Mouse (Mus musculus) limb, embryonic 13.5 days (tissue): ENCODE data around the gene Atp6v0a4. TPM values are rescaled to one million over a fixed set of nuclear protein-coding genes. Genes with fewer than 3 reads are reported as not detected.

Source experiments
- ATAC-seq: fragments of 200-750 bp; cut with Nextera tagmentation; 2 replicates; pipeline ENCODE4 v1.8.0; 2017; ENCODE audit warnings: low read depth, moderate number of reproducible peaks, moderate TSS enrichment; ENCODE audit not compliant: low FRiP score
- H3K27ac ChIP-seq: fragments of 300-500 bp; sonication (generic); 2 replicates; pipeline ENCODE4 v1.5.1; 2015; ENCODE audit warnings: inconsistent platforms, mild to moderate bottlenecking, moderate library complexity
- H3K27me3 ChIP-seq: fragments of 300-500 bp; sonication (generic); 2 replicates; pipeline ENCODE4 v1.6.1; 2015; ENCODE audit warnings: mild to moderate bottlenecking, inconsistent platforms
- H3K36me3 ChIP-seq: fragments of 300-500 bp; sonication (generic); 2 replicates; pipeline ENCODE4 v1.6.1; 2015; ENCODE audit warnings: inconsistent platforms, mild to moderate bottlenecking, moderate library complexity
- H3K4me1 ChIP-seq: fragments of 300-500 bp; sonication (generic); 2 replicates; pipeline ENCODE4 v1.6.1; 2015; ENCODE audit warnings: inconsistent platforms
- H3K4me2 ChIP-seq: fragments of 300-500 bp; sonication (generic); replicated peaks from 2 replicates; pipeline ENCODE4 v1.6.1; 2015; ENCODE audit warnings: inconsistent platforms, mild to moderate bottlenecking, moderate library complexity
- H3K4me3 ChIP-seq: fragments of 300-500 bp; sonication (generic); 2 replicates; pipeline ENCODE4 v1.5.1; 2015; ENCODE audit warnings: moderate library complexity, mild to moderate bottlenecking, inconsistent platforms
- H3K9ac ChIP-seq: fragments of 300-500 bp; sonication (generic); 2 replicates; pipeline ENCODE4 v1.6.1; 2015; ENCODE audit warnings: mild to moderate bottlenecking, inconsistent platforms
- H3K9me3 ChIP-seq: fragments of 300-500 bp; sonication (generic); 2 replicates; pipeline ENCODE4 v1.6.1; 2016; ENCODE audit warnings: inconsistent platforms
- WGBS: fragments of 180-500 bp; shearing (Covaris S2); methylation state at CpG from one replicate; pipeline ENCODE4 v1.1.7; 2015; 5-methylcytosine and 5-hydroxymethylcytosine counted together
- polyA plus RNA-seq: library from polyadenylated mRNA; unstranded; fragments of >200 nt; fragmentation: Nextera tagmentation; extraction: Ambion mirVana; gene quantifications from 2 replicates; pipeline ENCODE4 v1.2.1, GENCODE M21; 2015

Atp6v0a4 gene
- polyA plus RNA-seq, 1 experiment from 2014 or later = 0.78 TPM

DNA sequence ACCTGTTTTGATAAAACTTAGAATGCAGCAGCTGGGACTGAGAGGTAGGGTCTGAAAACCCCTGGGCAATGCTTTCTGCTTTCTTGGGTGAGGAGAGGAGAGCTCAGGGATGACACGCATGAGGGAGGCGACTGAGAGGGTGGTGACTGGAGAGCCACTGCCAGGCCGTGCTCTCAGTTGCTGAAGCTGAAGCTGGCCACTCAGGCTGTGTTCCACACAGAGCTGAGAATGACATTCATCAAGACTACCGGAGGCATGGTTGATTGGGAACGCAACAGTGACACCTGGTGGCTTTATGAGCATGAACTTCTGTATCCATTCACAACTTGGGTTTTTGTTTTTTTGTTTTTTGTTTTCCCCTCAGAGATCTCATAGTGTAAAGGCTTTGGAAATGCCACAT is 58.2 kb downstream of the Atp6v0a4 start:
- H3K9ac ChIP-seq = no peak overlapping the region
- WGBS = 9% methylated on average over 5 of the region's 5 CpGs
- H3K4me2 ChIP-seq = no peak overlapping the region
- 0 out of 2 replicates have a peak, but pooled peaks have one; percentile 77 for ATAC-seq
- H3K36me3 ChIP-seq = no peaks in the 10 kb centered on the region
- peaks cover 6% of the 10 kb centered on the region for H3K9me3 ChIP-seq
- H3K27me3 ChIP-seq = no peaks in the 10 kb centered on the region
- no peak overlapping the region for H3K27ac ChIP-seq
- peaks cover 10% of the 10 kb centered on the region for H3K4me1 ChIP-seq
- H3K4me3 ChIP-seq = no peak overlapping the region

DNA sequence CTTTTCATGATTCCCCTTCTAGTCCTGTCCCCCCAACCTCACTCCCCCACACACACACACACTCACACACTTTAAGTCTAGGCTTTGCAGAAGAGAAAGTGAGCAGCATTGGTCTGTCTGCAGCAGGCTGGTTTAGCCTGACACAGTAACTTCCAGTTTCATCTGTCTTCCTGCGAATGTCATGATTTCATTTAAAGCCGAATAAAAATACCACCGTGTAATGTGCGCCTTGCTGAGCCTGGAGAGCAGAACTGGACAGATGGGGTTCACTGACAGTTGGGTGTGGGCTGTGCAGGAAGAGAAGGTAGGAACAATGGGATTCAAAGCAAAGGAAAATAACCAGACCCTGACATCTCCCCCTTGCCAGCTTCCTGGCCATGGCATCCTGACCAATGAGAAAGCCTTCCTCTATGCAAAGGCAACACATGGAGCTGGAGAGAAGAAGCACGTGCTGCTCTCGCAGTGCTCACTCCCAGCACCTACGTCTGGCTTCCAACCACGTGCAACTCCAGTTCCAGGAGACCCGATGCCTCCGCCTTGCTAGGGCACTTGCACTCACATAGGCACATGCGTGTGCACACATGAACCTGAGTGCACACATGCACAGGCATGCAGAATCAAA is 58.8 kb downstream of the Atp6v0a4 start:
- ATAC-seq = no peak
- H3K27me3 ChIP-seq = no peaks in the 10 kb centered on the region
- H3K9ac ChIP-seq = no peak overlapping the region
- H3K4me2 ChIP-seq = no peak overlapping the region
- H3K9me3 ChIP-seq = peaks cover 6% of the 10 kb centered on the region
- peaks cover 10% of the 10 kb centered on the region for H3K4me1 ChIP-seq
- H3K27ac ChIP-seq = no peak overlapping the region
- H3K4me3 ChIP-seq = no peak overlapping the region
- no peaks in the 10 kb centered on the region for H3K36me3 ChIP-seq
- WGBS = 64% methylated on average over 11 of the region's 11 CpGs

DNA sequence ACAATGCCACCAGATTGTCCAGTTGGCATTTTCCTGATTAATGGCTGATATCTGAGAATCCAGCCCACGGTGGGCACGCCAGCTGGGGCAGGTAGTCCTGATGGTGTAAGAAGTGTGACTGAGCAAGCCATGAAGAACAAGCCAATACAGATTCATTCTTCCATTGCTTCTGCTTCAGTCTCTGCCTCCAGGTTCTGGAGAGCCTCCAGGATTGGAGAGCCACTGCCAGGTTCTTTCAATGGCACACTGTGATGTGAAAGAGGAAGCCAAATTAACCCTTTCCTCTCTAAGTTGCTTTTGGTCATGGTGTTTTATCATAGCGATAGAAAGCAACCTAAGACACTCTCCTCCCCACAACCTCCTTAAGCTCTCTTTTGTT is 59.3 kb downstream of the Atp6v0a4 start:
- Histone ChIP-seq H3K9ac (no peak overlapping the region), H3K4me2 (no peak overlapping the region), H3K27ac (no peak overlapping the region), H3K4me3 (no peak overlapping the region), H3K36me3 (no peaks in the 10 kb centered on the region), H3K27me3 (no peaks in the 10 kb centered on the region), H3K9me3 (peaks cover 6% of the 10 kb centered on the region), H3K4me1 (peaks cover 10% of the 10 kb centered on the region)
- 75% methylated on average over 3 of the region's 3 CpGs for WGBS
- no peak for ATAC-seq

DNA sequence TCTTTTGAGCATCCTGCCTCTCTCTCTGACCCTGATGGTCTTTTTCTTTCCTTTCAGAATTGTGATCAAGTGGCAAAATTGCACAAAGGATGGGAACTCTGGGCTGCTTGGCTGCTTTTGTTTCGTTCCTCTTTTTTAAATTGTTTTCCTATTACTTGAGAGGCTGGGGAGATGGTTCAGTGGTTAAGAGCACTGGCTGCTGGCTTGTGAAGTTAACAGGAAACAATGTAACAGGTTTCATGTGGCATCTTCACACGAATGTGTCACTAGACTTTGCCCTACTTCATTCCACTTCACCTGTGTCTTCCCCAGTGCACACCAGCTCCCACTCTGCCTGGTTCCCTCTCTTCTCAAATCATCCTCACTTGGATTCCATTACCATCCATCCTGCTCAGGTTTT is 59.8 kb downstream of the Atp6v0a4 start:
- Histone ChIP-seq H3K27me3 (no peaks in the 10 kb centered on the region), H3K4me3 (no peak overlapping the region), H3K9me3 (peaks cover 6% of the 10 kb centered on the region), H3K9ac (no peak overlapping the region), H3K36me3 (no peaks in the 10 kb centered on the region), H3K4me2 (no peak overlapping the region), H3K27ac (no peak overlapping the region), H3K4me1 (peaks cover 10% of the 10 kb centered on the region)
- ATAC-seq = no peak
- WGBS = 85% methylated on average over 2 of the region's 2 CpGs

DNA sequence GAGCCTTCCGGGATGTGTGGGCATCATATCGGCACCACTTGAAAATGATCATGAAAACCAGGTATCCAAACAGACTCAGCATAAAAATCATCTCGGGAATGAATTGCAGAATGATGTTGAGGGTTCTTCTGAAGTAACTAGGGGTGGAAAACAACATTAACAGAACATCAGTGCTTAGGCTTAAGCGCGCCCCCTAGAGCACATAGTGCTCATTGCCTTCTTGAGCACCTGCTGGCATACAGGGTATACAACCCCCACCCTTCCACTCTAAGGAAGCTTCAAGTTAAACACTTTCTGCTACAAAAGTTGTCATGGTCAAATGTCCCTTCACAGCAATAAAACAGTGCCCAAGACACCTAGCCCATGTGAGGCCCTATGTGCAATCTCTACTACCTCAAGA is 65.6 kb downstream of the Atp6v0a4 start:
- peaks cover 14% of the 10 kb centered on the region for H3K4me1 ChIP-seq
- no peaks in the 10 kb centered on the region for H3K27me3 ChIP-seq
- H3K9me3 ChIP-seq = peaks cover 6% of the 10 kb centered on the region
- WGBS = 60% methylated on average over 5 of the region's 5 CpGs
- H3K4me3 ChIP-seq = no peak overlapping the region
- no peak overlapping the region for H3K27ac ChIP-seq
- no peak overlapping the region for H3K9ac ChIP-seq
- ATAC-seq = no peak
- no peak overlapping the region for H3K4me2 ChIP-seq
- H3K36me3 ChIP-seq = no peaks in the 10 kb centered on the region

DNA sequence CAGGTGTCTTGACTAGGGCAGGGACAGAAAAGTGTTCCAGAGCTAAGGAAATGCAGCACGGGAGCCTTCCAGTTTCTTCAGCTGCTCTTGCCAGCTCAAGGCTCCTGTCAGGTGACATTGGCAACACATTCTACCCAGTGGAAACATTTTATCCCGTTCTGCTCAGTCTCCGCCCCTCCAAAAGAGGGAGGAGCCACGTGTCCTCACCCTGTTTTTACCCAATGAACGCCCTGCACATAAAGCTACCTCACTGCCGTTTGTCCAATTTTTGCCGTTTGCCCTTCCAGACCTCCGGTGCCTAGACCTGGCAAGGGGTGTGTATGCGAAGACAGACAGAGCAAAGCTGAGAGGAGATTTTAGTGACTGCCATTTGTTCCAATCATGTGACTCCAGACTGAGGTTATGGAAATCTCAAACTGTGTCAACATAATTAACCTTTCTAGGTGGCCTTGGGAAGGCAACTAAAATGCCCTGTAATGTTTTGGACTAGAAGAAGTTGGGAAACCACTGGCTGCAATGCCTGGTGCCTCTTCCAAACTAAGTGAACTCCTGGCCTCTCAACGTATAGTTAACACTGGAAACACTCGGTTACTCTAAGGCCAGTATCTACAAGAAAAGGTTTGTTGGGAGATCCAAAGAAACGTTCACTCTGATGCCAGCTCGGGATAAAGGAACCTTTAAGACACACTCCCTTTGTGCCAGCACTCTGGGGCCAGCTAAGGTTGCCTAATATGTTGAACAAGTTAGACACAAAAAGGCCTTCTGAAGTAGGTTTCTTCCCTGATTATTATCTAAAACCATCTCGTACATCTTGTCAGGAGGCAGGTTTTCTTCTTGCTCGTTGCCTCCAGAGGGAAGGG is 68.7 kb downstream of the Atp6v0a4 start:
- H3K36me3 ChIP-seq = no peaks in the 10 kb centered on the region
- WGBS = 75% methylated on average over 15 of the region's 15 CpGs
- no peak overlapping the region for H3K9ac ChIP-seq
- peak overlapping the region; percentile 17; the same call in 1 of the 2 replicates for H3K4me2 ChIP-seq
- no peak overlapping the region for H3K4me3 ChIP-seq
- H3K9me3 ChIP-seq = no peaks in the 10 kb centered on the region
- no peak for ATAC-seq
- H3K27me3 ChIP-seq = no peaks in the 10 kb centered on the region
- peak overlapping the region; percentile 23; the same call in 1 of the 2 replicates for H3K27ac ChIP-seq
- peaks cover 14% of the 10 kb centered on the region for H3K4me1 ChIP-seq

DNA sequence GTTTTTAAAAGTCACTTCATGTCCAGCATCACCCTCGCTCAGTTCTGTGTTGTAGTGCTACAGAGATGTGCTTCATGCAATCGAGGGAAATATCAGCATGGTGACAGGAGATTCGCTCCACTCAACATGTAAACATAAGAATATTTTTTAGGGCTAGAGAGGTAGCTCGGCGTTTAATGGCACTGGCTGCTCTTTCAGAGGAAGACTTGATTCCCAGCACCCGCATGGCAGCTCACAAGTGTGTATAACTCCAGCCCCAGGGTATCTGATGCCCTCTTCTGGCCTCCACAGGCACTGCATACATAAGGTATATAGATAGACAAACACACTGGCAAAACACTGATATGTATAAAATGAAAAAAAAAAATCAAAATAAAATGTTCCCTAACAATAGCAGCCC is 74.8 kb downstream of the Atp6v0a4 start:
- Histone ChIP-seq H3K9ac (no peak overlapping the region), H3K27ac (no peak overlapping the region)

DNA sequence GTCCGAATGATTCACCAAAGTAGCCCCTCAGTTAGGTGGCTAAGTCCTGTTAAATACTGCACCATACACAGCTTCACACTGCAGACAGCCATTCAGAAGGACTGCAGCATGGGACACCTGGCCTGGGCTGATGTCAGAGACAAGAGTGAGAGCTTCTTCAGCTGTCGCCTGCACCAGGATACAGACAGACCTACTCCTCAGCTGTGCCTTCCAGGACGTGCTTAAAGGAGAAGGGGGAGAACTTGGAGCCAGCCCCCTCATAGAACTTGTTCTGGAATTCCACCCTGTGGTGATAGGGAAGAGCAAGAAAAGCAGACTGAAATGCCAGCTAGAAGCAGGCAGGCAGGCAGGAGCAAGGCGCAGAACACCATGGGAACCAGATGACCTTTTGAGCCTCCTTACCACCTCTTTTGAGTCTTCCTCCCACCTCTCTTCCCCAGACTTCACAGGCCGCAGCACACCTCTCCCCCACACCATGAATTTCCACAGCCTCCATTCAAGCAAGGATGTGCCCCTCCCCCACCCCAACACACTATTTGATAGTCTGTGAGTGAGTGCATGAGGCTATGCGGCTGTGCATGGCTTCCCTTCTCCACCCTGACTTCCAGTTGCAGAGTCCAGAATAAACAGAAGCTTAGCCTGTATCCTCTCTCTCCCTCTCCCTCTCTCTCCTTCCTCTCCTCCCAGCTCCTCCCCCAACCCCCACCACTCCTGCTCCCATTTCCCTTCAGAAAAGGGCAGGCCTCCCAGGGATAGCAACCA is 75.4 kb downstream of the Atp6v0a4 start:
- Histone ChIP-seq H3K4me3 (no peak overlapping the region), H3K27ac (peak overlapping the region; percentile 63; the same call in 1 of the 2 replicates)
- no peak for ATAC-seq

More for the DNA sequence above, 74.8 kb downstream of the Atp6v0a4 start:
- Histone ChIP-seq H3K4me2 (no peak overlapping the region), H3K4me1 (peaks cover 44% of the 10 kb centered on the region), H3K9me3 (0 out of 2 replicates have a peak, but pooled peaks cover 3% of the 10 kb centered on the region), H3K27me3 (no peaks in the 10 kb centered on the region), H3K4me3 (no peak overlapping the region), H3K36me3 (no peaks in the 10 kb centered on the region)
- 94% methylated on average over 6 of the region's 6 CpGs for WGBS
- ATAC-seq = no peak

DNA sequence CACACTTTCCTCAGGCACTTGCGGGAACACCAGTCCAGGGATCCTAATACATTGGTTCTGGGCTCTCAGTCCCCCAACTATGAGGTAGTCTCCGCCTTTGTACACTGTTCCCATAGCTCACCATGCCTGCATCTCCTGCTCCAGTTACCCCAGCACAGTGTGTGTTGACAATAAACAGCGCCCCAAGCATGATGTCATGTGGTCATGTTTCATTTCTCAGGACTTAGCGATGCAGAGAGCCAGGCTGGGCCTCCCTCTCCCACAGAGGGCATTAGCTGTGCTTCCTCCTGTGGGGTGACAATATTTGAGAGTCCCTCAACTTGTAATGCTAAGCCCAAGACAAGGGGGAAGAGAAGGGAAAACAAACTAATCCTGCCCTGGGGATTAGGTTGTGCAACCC is 76.4 kb downstream of the Atp6v0a4 start:
- Histone ChIP-seq H3K4me1 (peaks cover 41% of the 10 kb centered on the region), H3K4me3 (no peak overlapping the region), H3K9ac (no peak overlapping the region), H3K27me3 (no peaks in the 10 kb centered on the region), H3K4me2 (no peak overlapping the region), H3K36me3 (no peaks in the 10 kb centered on the region), H3K27ac (peak overlapping the region; percentile 33; the same call in 1 of the 2 replicates), H3K9me3 (0 out of 2 replicates have a peak, but pooled peaks cover 3% of the 10 kb centered on the region)
- no peak for ATAC-seq
- 61% methylated on average over 4 of the region's 4 CpGs for WGBS

More for the DNA sequence above, 75.4 kb downstream of the Atp6v0a4 start:
- Histone ChIP-seq H3K4me2 (no peak overlapping the region), H3K27me3 (no peaks in the 10 kb centered on the region), H3K4me1 (peaks cover 41% of the 10 kb centered on the region), H3K9me3 (0 out of 2 replicates have a peak, but pooled peaks cover 3% of the 10 kb centered on the region), H3K9ac (no peak overlapping the region), H3K36me3 (no peaks in the 10 kb centered on the region)
- 54% methylated on average over 6 of the region's 6 CpGs for WGBS

DNA sequence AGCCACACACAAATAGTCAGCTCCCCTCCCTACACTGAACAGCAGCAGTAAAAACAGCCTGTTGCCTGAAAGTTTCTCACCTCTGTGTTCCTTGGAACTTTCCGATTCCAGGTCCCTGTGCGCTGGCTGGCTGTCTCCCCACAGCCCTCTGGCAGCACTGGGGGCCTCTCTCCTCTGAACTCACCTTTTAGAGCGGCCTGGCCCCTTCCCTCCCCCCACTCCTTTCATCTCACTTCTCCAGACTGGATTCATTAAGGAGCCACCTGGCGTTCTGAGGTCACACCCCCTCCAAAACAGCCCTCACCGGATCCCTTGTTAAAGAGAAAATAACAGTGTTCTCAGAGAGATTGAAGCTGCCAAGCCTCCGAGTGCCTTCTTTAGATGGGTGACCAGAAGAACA is 77.5 kb downstream of the Atp6v0a4 start, which contains the start of gene Svopl:
Gene Svopl (minus strand): TSS at position 159 of the 400 bp plus-strand sequence.
- H3K27me3 ChIP-seq = no peaks in the 10 kb centered on the region
- H3K9ac ChIP-seq = no peak within 1 kb of the TSS
- H3K4me1 ChIP-seq = peaks cover 41% of the 10 kb centered on the region
- ATAC-seq = peak; percentile 66
- H3K4me2 ChIP-seq = peak within 1 kb of the TSS; percentile 39
- peak within 1 kb of the TSS; percentile 22; the same call in 1 of the 2 replicates for H3K27ac ChIP-seq
- no peaks in the 10 kb centered on the region for H3K36me3 ChIP-seq
- H3K9me3 ChIP-seq = 0 out of 2 replicates have a peak, but pooled peaks cover 3% of the 10 kb centered on the region
- 5% methylated on average over 6 of the region's 6 CpGs for WGBS
- H3K4me3 ChIP-seq = no peak within 1 kb of the TSS

DNA sequence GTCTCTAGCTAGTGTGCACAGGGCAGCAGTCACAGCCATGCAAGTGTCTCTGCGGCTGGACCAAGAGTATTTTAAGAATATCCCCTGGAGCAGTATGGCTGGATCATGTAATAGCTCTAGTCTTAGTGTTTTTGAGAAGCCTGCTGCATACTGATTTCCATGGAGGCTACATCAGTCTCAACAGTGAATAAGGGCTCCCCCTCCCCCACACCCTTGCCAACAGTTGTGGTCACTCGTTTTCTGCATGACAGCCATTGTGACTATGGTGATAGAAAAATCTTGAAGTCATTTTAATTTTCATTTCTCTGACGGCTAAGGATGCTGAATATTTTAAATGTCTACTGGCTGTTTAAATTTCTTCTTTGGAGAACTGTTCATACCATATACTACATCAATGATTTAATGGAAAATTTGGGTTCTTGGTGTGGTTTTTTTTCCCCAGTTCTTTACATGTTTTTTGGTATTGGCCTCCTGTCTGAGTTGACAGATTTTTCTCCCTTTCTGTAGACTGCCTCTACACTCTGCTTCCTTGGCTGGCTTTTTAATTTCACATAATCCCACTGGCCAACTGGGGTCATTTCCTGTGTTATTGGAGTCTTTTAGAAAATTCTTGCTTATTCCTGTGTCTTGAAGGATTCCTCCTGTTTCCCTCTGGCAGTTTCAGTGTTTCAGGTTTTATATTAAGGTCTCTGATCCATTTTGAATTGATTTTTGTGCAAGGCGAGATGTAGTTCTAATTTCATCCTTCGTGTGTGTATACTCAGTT is 91.4 kb downstream of the Atp6v0a4 start:
- no peak for ATAC-seq
- H3K4me2 ChIP-seq = no peak overlapping the region
- peak overlapping the region; percentile 33; the same call in 1 of the 2 replicates for H3K27ac ChIP-seq
- no peak overlapping the region for H3K9ac ChIP-seq
- 54% methylated on average over 5 of the region's 5 CpGs for WGBS
- H3K4me1 ChIP-seq = peaks cover 24% of the 10 kb centered on the region
- no peaks in the 10 kb centered on the region for H3K9me3 ChIP-seq
- H3K36me3 ChIP-seq = no peaks in the 10 kb centered on the region
- no peak overlapping the region for H3K4me3 ChIP-seq
- no peaks in the 10 kb centered on the region for H3K27me3 ChIP-seq
